Mouse (Mus musculus) T-helper 1 cell (primary cell): Measurements from ENCODE around the gene Foxp1.

Experiments
- in situ Hi-C: fragments of 300-600 bp; cut with MboI, MseI; formaldehyde crosslinking; loops from one replicate; pipeline ENCODE4 v1.15.1; 2025; ENCODE audit warnings: high pct_unique_total_duplicates

Gene Foxp1

GRCm38 (mm10) chr6:99395745-99396144 is 126.8 kb downstream of the Foxp1 start:
- in situ Hi-C loops: no loop called here

- in situ Hi-C loops: no loop called here
Observed at GRCm38 (mm10) chr6:99394801-99395200, 127.7 kb downstream of the Foxp1 start.

- in situ Hi-C loops: no loop called here
Observed at GRCm38 (mm10) chr6:99392484-99392883, 130.0 kb downstream of the Foxp1 start.

GRCm38 (mm10) chr6:99388741-99389675 is 133.5 kb downstream of the Foxp1 start:
- in situ Hi-C loops: no loop called here

GRCm38 (mm10) chr6:99388023-99388422 is 134.5 kb downstream of the Foxp1 start:
- in situ Hi-C loops: no loop called here

GRCm38 (mm10) chr6:99385059-99385604 is 137.4 kb downstream of the Foxp1 start:
- in situ Hi-C loops: no loop called here

GRCm38 (mm10) chr6:99383846-99384472 is 138.6 kb downstream of the Foxp1 start:
- in situ Hi-C loops: no loop called here

GRCm38 (mm10) chr6:99380146-99380545 is 142.4 kb downstream of the Foxp1 start:
- in situ Hi-C loops: no loop called here

GRCm38 (mm10) chr6:99378997-99379710 is 143.4 kb downstream of the Foxp1 start:
- in situ Hi-C loops: loop anchor here (5.0 kb wide), 1 partner anchor 53 kb away; no protein-coding TSS in a partner anchor

- in situ Hi-C loops: loop anchor here (5.0 kb wide), 1 partner anchor 55 kb away; no protein-coding TSS in a partner anchor
Observed at GRCm38 (mm10) chr6:99377716-99378115, 144.8 kb downstream of the Foxp1 start.

- in situ Hi-C loops: loop anchor here (5.0 kb wide), 1 partner anchor 55 kb away; no protein-coding TSS in a partner anchor
Observed at GRCm38 (mm10) chr6:99377131-99377530, 145.4 kb downstream of the Foxp1 start.

- in situ Hi-C loops: loop anchor here (5.0 kb wide), 1 partner anchor 56 kb away; no protein-coding TSS in a partner anchor
Observed at GRCm38 (mm10) chr6:99376721-99377120, 145.8 kb downstream of the Foxp1 start.

- in situ Hi-C loops: loop anchor here (5.0 kb wide), 1 partner anchor 56 kb away; no protein-coding TSS in a partner anchor
Observed at GRCm38 (mm10) chr6:99375865-99376264, 146.7 kb downstream of the Foxp1 start.

GRCm38 (mm10) chr6:99375376-99375775 is 147.1 kb downstream of the Foxp1 start:
- in situ Hi-C loops: loop anchor here (5.0 kb wide), 1 partner anchor 57 kb away; no protein-coding TSS in a partner anchor

GRCm38 (mm10) chr6:99374448-99375271 is 147.9 kb downstream of the Foxp1 start:
- in situ Hi-C loops: loop anchor here (5.0 kb wide), 1 partner anchor 58 kb away; no protein-coding TSS in a partner anchor

- in situ Hi-C loops: no loop called here
Observed at GRCm38 (mm10) chr6:99372427-99372826, 150.1 kb downstream of the Foxp1 start.

- in situ Hi-C loops: no loop called here
Observed at GRCm38 (mm10) chr6:99372016-99372415, 150.5 kb downstream of the Foxp1 start.

GRCm38 (mm10) chr6:99369931-99370330 is 152.6 kb downstream of the Foxp1 start:
- in situ Hi-C loops: no loop called here

GRCm38 (mm10) chr6:99369156-99369555 is 153.4 kb downstream of the Foxp1 start:
- in situ Hi-C loops: no loop called here

- in situ Hi-C loops: no loop called here
Observed at GRCm38 (mm10) chr6:99368118-99368753, 154.3 kb downstream of the Foxp1 start.
